Mouse (Mus musculus): ENCODE measurements around the gene Msto1. TPM values are rescaled to one million over a fixed set of nuclear protein-coding genes. Genes with fewer than 3 reads are reported as not detected.

The Msto1 gene
- polyA plus RNA-seq (2015; fragmentation: Illumina TruSeq; extraction: RNeasy Lipid Tissue Mini Kit (QIAGEN cat#74804); ENCODE audit: insufficient read depth, low replicate concordance) = 8.1 TPM

GRCm38 (mm10) chr3:88913511-88914383, at the start of gene Msto1:
Gene Msto1 (minus strand): TSS chr3:88913999.

DNA sequence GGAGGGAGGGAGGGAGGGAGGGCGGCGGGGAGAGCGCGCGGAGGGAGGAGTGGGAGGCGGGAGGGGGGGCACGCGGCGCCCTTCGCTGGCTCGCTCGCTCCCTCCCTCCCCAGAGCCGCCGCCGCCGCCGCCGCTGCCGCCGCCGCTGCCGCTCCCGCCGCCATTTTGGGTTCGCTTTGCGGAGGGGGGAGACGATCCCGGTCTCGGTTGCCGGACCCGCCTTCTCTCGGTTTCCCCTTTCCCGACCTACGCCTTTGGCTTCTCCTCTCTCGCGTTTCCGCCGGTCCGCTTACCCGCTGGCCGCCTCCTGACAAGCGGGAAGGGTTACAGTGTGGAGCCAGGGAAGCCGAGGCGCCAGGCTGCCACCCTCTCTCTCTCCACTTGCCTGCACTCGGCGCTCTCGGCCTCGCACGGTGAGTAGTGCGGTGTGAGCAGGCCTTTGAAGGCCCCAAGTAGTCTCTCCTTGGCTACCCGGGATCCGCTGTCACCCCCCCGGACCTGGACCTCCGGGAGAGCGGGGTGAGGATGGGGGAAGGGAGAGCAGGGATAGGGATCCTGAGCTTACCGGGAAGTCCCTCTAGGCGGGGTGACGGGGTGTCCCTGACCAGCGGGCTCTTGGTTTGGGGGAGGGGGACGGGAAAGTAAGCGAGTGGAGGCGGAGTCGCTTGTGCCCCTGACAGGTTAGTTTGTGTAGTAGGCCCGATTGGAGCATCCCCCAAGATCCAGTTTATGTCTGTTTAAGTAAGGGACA, 37.0 kb upstream of the Msto1 start, which contains the start of the genes Ash1l and Dap3:
Gene Ash1l (plus strand): TSS at position 47 of the 751 bp plus-strand sequence.
Gene Dap3 (minus strand): TSS at position 606 of the 751 bp plus-strand sequence.

Other genes with a start within 250 kb of the Msto1 start
- gene Khdc4, start 228.2 kb downstream of the Msto1 start, polyA plus RNA-seq (2015; fragmentation: Illumina TruSeq; extraction: RNeasy Lipid Tissue Mini Kit (QIAGEN cat#74804); ENCODE audit: insufficient read depth, low replicate concordance) = 111 TPM
- 41.7 TPM for gene Rit1, start 197.2 kb downstream of the Msto1 start, polyA plus RNA-seq (2015; fragmentation: Illumina TruSeq; extraction: RNeasy Lipid Tissue Mini Kit (QIAGEN cat#74804); ENCODE audit: insufficient read depth, low replicate concordance)
- gene Syt11, start 138.8 kb downstream of the Msto1 start, polyA plus RNA-seq (2015; fragmentation: Illumina TruSeq; extraction: RNeasy Lipid Tissue Mini Kit (QIAGEN cat#74804); ENCODE audit: insufficient read depth, low replicate concordance) = 8.3 TPM
- gene Gon4l, start 78.8 kb downstream of the Msto1 start, polyA plus RNA-seq (2015; fragmentation: Illumina TruSeq; extraction: RNeasy Lipid Tissue Mini Kit (QIAGEN cat#74804); ENCODE audit: insufficient read depth, low replicate concordance) = 30.5 TPM
- 56.6 TPM for gene Ash1l, start 36.6 kb upstream of the Msto1 start, polyA plus RNA-seq (2015; fragmentation: Illumina TruSeq; extraction: RNeasy Lipid Tissue Mini Kit (QIAGEN cat#74804); ENCODE audit: insufficient read depth, low replicate concordance)
- gene Dap3, start 37.2 kb upstream of the Msto1 start, polyA plus RNA-seq (2015; fragmentation: Illumina TruSeq; extraction: RNeasy Lipid Tissue Mini Kit (QIAGEN cat#74804); ENCODE audit: insufficient read depth, low replicate concordance) = 82.1 TPM
- 22.4 TPM for gene Rusc1, start 179.3 kb upstream of the Msto1 start, polyA plus RNA-seq (2015; fragmentation: Illumina TruSeq; extraction: RNeasy Lipid Tissue Mini Kit (QIAGEN cat#74804); ENCODE audit: insufficient read depth, low replicate concordance)
- not detected for gene Gm43738, start 187.1 kb upstream of the Msto1 start, polyA plus RNA-seq (2015; fragmentation: Illumina TruSeq; extraction: RNeasy Lipid Tissue Mini Kit (QIAGEN cat#74804); ENCODE audit: insufficient read depth, low replicate concordance)
- gene Fdps, start 188.0 kb upstream of the Msto1 start, polyA plus RNA-seq (2015; fragmentation: Illumina TruSeq; extraction: RNeasy Lipid Tissue Mini Kit (QIAGEN cat#74804); ENCODE audit: insufficient read depth, low replicate concordance) = 37.3 TPM
- 1.8 TPM for gene Pklr, start 222.1 kb upstream of the Msto1 start, polyA plus RNA-seq (2015; fragmentation: Illumina TruSeq; extraction: RNeasy Lipid Tissue Mini Kit (QIAGEN cat#74804); ENCODE audit: insufficient read depth, low replicate concordance)
- gene Hcn3, start 246.2 kb upstream of the Msto1 start, polyA plus RNA-seq (2015; fragmentation: Illumina TruSeq; extraction: RNeasy Lipid Tissue Mini Kit (QIAGEN cat#74804); ENCODE audit: insufficient read depth, low replicate concordance) = 0.23 TPM

Data from spleen, adult 10 weeks (tissue).